Mouse (Mus musculus): ENCODE measurements at regions not wholly inside any gene's neighbourhood (a gene's known extent, or its start where the extent isn't known, plus 50 kb on each side); places are given as distances from the start of the nearest gene placed in this dataset.

DNA sequence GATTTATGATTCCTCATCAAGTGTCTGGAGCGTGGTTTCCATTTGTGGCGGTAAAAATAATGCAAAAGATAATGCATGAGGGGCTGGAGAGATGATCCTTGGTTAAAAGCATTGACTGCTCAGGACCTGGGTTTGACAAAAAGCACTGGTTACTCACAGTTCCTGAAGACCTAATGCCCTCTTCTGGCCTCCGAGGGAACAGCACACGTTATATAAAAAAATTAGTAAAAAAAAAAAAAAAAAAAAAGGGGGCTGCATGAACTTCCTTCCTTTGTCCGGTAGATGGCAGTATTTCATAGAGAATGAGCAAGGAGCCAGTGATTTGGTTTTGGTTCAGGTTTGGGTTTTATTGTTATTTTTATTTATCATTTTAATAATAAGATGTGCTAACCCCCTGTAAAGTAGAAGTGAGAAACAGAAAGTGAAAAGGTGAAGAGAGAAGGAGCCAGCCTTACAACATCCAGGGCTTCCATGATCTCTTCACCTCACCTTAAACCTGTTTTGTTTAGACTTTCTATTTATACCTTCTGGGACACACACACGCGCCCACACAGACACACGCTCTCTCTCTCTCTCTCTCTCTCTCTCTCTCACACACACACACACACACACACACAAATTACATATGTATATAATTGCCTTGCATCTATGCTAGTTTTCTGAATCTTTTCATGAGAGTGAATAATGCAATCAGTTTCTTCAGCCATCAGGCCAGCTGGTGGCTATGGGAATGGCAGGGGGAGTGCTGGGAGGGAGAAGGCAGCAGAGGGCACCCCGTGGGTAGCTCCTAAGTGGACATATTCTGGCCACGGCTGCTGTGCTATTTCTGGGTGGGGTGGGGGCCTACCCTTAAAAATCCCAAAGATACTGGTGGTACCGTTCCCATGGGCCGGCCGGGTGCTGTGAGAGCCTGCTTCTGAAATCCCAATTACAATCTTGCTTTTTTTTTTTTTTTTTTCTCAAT is 230.0 kb downstream of the Poteg start:
- peak; percentile 33 for DNase-seq

DNA sequence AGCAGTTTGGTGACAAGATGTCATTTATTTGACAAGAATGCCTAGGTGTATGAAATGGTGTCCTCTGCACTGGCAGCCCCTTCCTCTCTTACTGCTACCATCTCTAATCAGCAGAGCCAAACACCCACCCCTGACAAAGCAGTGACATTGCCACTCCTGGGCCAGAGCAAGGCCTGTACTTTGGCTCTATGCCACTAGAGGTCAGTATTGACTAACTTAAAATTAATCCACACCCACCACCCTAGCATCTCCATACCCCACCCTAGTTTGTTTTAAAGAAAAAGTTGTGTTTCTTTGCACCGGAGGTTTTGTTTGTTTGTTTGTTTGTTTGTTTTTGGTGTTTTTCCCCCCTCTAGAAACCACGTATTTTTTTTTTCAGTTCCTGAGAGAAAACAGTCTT is 231.7 kb downstream of the Poteg start:
- peak; percentile 41 for DNase-seq

DNA sequence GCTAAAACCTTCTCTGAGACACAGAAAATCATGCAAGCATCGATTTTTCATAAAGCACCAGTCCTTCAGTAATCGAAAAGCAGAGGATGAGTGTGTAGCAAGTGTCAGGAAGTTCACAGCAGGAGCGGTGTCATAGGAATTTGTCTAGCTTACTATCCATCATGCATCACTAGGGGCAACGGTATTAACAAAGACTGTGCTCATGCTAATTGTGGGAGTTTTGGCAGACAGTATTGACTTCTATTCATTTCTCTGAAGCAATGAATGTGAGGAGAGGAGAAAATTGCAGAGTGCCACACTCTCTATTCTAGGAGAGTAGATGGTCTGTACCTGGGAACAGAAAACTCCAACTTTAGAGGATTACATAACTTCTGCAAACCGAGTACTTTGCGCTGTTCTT is 274.5 kb downstream of the Poteg start:
- DNase-seq, result no peak

DNA sequence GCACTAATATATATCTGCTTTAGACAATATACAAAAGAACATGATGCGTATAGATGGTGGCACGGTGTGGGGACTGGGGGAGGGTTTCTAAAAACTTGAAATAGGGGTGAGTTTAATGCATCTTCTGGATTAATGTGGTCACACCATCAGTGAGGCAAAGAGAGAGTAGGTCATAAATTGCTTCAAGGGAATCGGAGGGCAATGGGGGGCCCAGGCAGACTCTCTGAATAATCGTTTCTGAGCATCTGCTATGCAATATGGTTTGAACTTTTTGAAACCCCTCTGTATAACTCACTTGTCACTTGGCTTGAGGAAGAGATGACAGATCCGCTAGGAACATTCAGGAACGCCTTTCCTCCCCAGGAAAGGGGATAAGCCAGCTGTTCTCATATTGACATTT is 322.8 kb downstream of the Poteg start:
- no peak for DNase-seq

DNA sequence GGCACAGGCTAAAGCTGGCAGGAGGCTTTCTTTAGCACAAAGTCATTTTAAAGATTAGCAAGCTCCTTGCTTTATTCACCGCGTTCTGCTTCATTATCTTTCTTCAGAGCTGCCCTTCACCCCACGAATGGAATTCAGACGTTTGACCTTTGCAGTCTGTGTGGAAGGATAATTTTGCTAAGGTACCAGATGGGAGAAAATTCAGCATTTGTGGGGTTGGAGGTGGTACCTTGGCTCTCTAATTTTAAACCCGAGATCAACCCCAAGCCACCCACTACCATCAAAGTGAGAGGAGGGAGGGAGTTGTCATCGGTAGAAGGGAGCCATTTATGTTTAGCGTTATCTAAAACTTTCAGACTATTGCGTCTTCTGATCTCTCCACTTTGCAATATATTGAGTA is 323.3 kb downstream of the Poteg start:
- no peak for DNase-seq

DNA sequence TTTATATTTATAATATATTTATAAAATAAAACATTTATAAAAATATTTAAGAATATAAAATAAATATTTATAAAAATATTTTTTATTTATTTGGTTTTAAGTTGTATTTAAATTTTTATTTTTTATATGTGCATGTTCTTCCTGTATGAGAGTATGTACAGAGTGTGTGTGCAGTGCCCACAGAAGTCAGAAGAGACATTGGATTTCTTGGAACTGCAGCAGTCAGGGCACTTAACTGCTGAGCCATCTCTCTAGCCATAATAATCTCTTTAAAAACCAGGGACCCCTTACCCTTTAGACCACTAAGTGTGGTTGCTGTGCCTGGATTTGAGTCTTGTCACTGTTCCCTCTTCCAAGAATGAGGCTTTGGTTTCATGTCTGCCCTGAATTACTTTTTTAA is 323.8 kb downstream of the Poteg start:
- no peak for DNase-seq

DNA sequence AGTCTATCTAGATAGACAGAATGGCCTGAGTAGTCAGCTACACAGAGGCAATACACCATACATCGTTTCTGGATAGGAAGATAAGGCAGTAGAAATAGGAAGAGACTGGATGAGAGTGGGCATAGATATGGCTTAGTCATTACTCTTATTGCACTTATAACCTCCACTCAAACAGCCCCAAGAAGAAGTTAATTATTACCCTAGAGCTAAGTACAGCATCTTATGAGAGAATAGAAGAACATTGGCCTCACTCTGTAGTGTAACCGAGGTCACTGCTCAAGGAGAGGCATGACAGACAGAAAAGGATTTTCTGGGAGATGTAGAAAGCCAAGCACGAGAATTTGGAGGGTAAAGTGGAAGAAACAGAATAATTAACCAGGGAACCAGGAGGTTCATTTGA is 331.5 kb downstream of the Poteg start:
- DNase-seq, result no peak
